Mouse (Mus musculus) right cerebral cortex, adult 2 months (tissue): ENCODE data around the gene Dpp6.

ENCODE experiments used
- DNase-seq, 2 experiments: peaks; one replicate each; pipeline ENCODE4 v3.0.0; 2021 to 2022; ENCODE audit warnings: low spot score in 2 of 2

Gene Dpp6

GRCm38 (mm10) chr5:27659781-27660180 lies 842.8 kb downstream of the Dpp6 start:
- DNase-seq = no peak

- no peak for DNase-seq
These were observed 847.1 kb downstream of the Dpp6 start for GRCm38 (mm10) chr5:27664111-27664510.

DNA sequence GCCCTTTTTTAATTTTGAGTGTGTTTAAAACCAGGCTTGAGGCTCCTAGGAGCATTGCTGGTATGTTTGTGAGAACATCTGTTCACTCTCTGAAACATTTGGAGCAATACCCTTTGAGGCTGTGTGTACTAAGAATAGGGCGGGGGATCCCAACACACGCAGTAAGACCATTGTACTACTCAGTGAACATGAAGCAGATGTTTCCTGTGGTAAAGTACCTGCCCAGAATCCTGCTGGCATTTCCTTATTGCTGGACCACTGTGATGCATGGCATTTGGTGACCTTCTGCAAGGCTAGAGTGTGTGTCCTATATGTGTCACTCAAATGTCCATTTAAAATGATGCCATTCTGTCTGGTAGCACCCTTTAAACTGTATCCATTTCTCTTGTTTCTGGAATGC lies 854.5 kb downstream of the Dpp6 start:
- DNase-seq = no peak

DNA sequence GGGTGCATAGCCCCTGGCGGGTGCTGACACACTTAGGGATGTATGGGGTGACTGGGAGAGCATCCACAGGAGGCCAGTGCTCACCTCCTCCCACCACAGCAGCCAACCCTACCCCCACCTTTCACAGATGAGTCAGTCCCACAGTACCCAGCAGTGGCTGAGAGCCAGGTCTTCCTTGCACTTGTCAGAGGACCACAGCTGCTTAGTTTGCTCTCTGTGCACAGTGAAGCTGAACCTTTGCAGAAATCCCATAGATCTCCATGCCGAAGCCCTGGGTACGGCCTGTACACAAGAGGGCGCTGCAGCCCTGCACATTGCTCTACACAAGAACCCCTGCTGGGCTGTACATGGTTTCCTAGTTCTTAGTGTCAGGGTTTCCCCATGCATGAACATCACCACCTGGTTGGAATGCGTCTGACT lies 860.3 kb downstream of the Dpp6 start:
- peak; percentile 78 to 82 for DNase-seq

- no peak for DNase-seq
These were observed 862.1 kb downstream of the Dpp6 start for GRCm38 (mm10) chr5:27679151-27679550.

DNA sequence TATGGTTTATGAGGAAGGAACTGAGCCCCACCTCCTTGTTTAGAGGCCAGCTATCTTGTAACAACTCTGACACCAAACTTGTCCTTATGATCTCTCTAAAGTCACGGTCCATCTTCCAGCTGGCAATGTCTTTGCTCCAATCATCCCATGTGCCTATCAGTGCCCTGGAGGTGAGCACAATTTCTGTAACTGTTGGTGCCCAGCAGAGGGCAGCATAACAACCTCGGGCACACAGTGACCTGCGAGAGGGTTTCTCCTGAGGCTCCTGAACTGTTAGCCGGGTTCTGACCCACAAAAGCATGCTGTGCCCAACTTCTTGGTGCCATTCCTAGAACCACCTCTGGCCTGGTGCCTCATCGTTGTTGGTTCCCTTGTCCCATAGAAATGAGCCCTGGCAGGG lies 863.5 kb downstream of the Dpp6 start:
- DNase-seq = peak in 1 of 2 experiments; percentile 31

- DNase-seq = no peak
These were observed 868.2 kb downstream of the Dpp6 start for GRCm38 (mm10) chr5:27685162-27685561.

- no peak for DNase-seq
These were observed 868.9 kb downstream of the Dpp6 start for GRCm38 (mm10) chr5:27685923-27686322.

GRCm38 (mm10) chr5:27687311-27687710 lies 870.3 kb downstream of the Dpp6 start:
- no peak for DNase-seq

DNA sequence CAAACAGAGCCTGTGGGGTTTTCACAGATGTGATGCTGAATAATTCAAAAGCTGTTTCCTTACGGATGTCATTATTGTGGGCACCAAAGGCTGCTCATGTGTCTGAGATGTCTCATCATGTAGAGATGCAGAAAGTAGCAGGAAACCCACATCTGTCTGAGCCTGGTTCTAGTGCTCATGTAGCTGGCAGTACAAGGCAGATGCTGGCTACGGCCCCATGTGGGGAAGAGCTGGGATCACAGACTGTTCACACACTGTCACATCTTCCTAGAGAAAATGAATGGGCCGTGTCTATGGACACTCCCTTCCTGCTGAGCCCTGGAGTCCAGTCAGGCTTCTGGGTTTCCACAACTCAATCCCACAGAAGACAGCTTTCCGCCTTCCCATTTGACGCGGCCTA lies 885.5 kb downstream of the Dpp6 start:
- DNase-seq = no peak

- DNase-seq = no peak
These were observed 888.0 kb downstream of the Dpp6 start for GRCm38 (mm10) chr5:27705020-27705419.

DNA sequence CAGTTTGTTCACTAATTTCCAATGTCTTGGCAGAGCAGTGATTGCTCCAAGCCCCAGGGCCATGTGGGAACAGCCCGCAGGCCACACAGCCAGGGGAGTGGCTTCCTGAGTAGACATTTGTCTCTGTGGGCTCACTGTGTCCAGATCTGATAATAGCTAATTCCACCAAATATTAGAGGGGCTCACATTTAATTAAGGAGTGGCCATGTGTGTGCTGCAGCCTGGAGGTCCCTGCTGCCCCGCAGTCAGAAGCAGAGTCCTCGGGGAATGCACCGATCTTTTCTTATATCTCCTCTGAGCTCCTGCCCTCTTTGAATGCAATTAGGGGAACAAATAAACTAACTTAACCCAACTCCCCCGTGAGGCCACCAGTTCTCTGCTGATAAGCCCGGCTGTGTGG lies 889.5 kb downstream of the Dpp6 start:
- DNase-seq = no peak

DNA sequence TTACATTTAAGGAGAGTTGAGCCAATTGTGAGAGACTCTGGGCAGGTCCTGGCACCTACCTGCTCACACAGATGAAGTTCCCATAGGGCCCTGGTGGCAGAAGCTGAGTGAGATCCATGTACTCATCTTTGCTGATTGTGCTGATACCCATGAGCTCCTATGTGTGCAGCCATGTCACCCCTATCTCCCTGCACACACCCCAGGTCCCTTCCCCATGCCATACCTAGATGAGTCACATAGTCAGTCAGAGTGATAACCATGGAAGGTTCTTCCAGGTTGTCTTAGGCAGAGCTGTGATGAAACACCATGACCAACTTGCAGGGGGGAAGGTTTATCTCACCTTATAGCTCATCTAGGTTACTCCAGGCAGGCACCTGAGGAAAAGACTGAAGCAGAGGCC lies 890.3 kb downstream of the Dpp6 start:
- DNase-seq = no peak

- DNase-seq = no peak
These were observed 891.2 kb downstream of the Dpp6 start for GRCm38 (mm10) chr5:27708209-27708608.

DNA sequence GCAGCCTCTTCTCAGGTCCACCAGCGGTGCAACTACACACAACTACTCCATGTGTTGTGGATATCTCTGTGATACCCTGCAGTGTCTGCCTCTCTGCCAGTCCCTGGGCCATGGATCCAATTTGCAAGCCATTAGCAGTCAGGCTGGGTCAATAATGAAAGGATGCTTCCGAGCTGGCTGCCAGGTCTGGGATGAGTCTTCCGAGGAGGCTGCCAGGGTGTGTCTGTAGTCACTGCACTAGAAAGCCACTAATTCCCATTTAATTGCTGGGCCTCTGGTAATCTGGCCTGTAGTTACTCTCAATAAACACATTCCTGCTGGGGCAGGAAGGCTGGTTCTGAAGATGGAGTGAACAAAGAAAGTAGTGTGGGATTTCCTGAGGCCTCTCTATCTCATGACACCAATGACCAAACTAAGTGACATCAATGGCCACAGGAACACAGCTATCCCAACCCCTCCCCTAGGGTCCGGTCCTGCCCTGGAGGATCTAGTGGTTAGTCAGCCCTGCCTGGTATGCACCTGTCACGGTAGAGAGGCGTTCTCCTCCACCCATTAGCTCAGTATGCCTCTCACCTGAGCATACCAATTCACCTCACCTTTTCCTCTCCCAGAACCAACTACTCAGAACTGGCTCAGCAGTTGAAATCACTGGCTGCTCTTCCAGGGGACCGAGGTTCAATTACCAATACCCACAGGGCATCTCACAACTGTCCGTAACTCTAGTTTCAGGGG lies 894.6 kb downstream of the Dpp6 start:
- DNase-seq = no peak

- DNase-seq = no peak
These were observed 897.4 kb downstream of the Dpp6 start for GRCm38 (mm10) chr5:27714356-27714755.

- DNase-seq = no peak
These were observed 899.0 kb downstream of the Dpp6 start for GRCm38 (mm10) chr5:27716026-27716425.

- DNase-seq = peak; percentile 60 to 72
These were observed 900.3 kb downstream of the Dpp6 start for GRCm38 (mm10) chr5:27717301-27717700.

DNA sequence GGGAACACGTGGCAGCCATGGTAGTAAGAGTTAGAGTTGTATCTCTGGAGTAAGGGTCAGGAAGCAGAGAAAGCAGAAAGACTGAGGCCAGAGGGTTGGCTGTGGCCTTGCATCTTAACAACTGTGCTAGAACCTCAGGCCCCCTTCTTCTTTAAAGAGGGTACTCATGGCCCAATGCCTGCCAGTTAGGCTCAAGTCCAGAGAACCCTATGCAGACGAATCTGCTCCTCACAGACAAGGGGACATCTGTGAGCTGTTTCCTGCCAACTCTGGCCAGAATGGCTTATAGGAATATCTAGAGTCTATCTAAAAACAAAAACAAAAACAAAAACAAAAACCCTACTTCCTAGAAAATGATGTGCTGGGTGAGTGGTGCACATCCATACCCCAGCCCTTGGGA lies 902.3 kb downstream of the Dpp6 start:
- no peak for DNase-seq

GRCm38 (mm10) chr5:27724460-27724859 lies 907.5 kb downstream of the Dpp6 start:
- no peak for DNase-seq

- peak; percentile 51 to 60 for DNase-seq
These were observed 913.7 kb downstream of the Dpp6 start for GRCm38 (mm10) chr5:27730666-27731065.

GRCm38 (mm10) chr5:27731392-27731791 lies 914.4 kb downstream of the Dpp6 start:
- no peak for DNase-seq

- peak; percentile 47 to 48 for DNase-seq
These were observed 915.4 kb downstream of the Dpp6 start for GRCm38 (mm10) chr5:27732288-27732868.

DNA sequence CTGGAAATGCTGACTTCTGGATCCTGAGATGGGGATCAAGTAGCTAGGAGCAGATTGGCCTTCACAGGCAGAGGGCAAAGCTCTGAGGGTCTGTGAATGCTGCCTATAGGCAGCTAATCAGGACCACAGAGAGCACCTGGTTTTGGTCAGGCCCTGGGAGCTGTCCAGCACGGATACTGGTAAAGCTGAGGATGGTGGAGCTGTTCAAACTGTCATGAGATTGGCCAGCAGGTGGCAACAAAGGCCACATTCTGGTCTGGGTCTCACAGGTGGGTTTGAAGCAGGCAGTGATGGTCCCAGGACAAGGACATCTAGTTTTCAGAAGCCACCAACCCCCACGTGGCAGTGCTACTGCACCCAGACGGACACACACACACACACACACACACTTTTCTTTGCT lies 920.2 kb downstream of the Dpp6 start:
- peak in 1 of 2 experiments; percentile 48 for DNase-seq
